ENCODE assay signal across 15 mouse cellular contexts in the genomic region with DNA sequence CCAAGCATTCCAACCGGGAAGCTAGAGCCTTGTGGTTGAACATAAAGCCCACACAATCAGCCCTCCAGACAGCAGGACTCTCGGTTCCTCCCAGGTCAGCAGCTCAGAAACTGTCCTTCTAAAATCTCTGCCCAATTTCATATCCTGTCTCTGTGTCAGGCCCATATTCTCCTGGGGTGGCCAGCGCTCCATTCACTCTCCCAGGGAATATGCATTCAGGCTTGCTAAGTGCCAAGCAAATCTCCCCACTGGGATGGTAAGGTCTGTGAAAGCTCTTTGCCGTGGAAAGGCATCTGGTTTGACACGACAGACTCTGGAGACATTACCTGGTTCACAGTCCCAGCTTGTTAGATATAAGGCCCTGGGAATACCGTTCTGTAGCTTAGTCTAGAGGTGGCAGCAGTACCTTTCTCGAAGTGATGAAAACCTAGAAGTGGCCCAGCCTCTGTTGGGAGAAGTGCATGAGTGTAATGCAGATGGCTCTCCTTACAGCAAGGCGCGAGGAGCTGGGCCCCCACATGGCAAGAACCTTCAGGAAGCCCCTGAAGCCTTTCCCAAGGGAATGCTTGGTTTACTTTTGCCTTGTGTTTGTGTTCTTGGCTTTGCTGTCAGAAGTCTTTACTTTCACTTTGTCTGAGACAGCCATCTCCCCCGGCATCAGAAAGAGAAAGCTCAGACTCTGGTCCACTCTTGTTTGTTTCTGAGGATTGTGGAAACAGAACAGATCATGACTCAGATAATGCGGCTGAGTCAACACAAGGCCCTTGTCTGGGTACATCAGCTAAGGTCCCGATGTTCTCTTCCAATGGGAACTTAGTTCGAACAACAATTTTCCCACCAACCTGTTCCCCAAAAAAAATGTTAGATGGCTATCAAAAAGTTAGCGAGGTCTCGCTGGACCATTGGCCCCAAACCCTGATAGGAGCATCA. TPM values are rescaled to one million over a fixed set of nuclear protein-coding genes. Genes with fewer than 3 reads are reported as not detected.
A peak's percentile ranks its signal among the peaks of the same experiment; 100 is the strongest.
DNase-seq lines count a peak whose midpoint lies in the region; ATAC-seq lines count a peak whose summit lies in the region.
"Had no signal": no experiment of that assay in that cellular context is flagged by ENCODE, and none has a peak within 500 bp of the region (broad histone marks: within the 10 kb centered on the region; RNA-seq: fewer than 3 reads in every experiment).

No protein-coding gene starts in this region.

- no peaks in the 10 kb centered on the region for H3K9me3 ChIP-seq in liver, embryonic 15.5 days (replicated peaks)
- H3K9me3 ChIP-seq in liver, embryonic 12.5 days (replicated peaks) = no peaks in the 10 kb centered on the region
- H3K9me3 ChIP-seq in stomach, embryonic 16.5 days (replicated peaks; ENCODE audit: control insufficient read depth, low read length) = no peaks in the 10 kb centered on the region
- H3K9me3 ChIP-seq in hindbrain, embryonic 11.5 days (ENCODE audit: control insufficient read depth, low read length) = no peaks in the 10 kb centered on the region
- no peaks in the 10 kb centered on the region for H3K9me3 ChIP-seq in hindbrain, embryonic 14.5 days (ENCODE audit: control insufficient read depth, low read length)
- H3K9me3 ChIP-seq: heart, embryonic 15.5 days; midbrain, embryonic 15.5 days had no signal

- no peak overlapping the region for H3K4me3 ChIP-seq in liver, embryonic 15.5 days (replicated peaks)
- no peak overlapping the region for H3K4me3 ChIP-seq in liver, embryonic 12.5 days
- no peak overlapping the region for H3K4me3 ChIP-seq in stomach, embryonic 16.5 days (replicated peaks; ENCODE audit: low read length)
- H3K4me3 ChIP-seq in hindbrain, embryonic 11.5 days (ENCODE audit: low read depth, low read length) = no peak overlapping the region
- H3K4me3 ChIP-seq in hindbrain, embryonic 14.5 days (replicated peaks; ENCODE audit: low read length) = no peak overlapping the region
- H3K4me3 ChIP-seq: heart, embryonic 15.5 days; midbrain, embryonic 15.5 days had no signal

- H3K36me3 ChIP-seq in liver, embryonic 15.5 days (replicated peaks) = no peaks in the 10 kb centered on the region
- no peaks in the 10 kb centered on the region for H3K36me3 ChIP-seq in liver, embryonic 12.5 days
- H3K36me3 ChIP-seq in stomach, embryonic 16.5 days (ENCODE audit: control insufficient read depth, insufficient read depth, low read length) = no peaks in the 10 kb centered on the region
- no peaks in the 10 kb centered on the region for H3K36me3 ChIP-seq in hindbrain, embryonic 11.5 days (ENCODE audit: control insufficient read depth, insufficient read depth, low read length)
- H3K36me3 ChIP-seq in hindbrain, embryonic 14.5 days (replicated peaks; ENCODE audit: control insufficient read depth, insufficient read depth) = no peaks in the 10 kb centered on the region
- H3K36me3 ChIP-seq: heart, embryonic 15.5 days; midbrain, embryonic 15.5 days had no signal

- H3K9ac ChIP-seq in liver, embryonic 15.5 days = no peak overlapping the region
- no peak overlapping the region for H3K9ac ChIP-seq in liver, embryonic 12.5 days
- H3K9ac ChIP-seq in stomach, embryonic 16.5 days (ENCODE audit: low read length) = 0 out of 2 replicates have a peak overlapping the region, but pooled peaks have one; percentile 32
- no peak overlapping the region for H3K9ac ChIP-seq in hindbrain, embryonic 11.5 days (ENCODE audit: low read depth, low read length)
- H3K9ac ChIP-seq in hindbrain, embryonic 14.5 days = no peak overlapping the region
- H3K9ac ChIP-seq: heart, embryonic 15.5 days; liver, embryonic 14.5 days; midbrain, embryonic 15.5 days had no signal

- no peaks in the 10 kb centered on the region for H3K27me3 ChIP-seq in liver, embryonic 15.5 days
- H3K27me3 ChIP-seq in liver, embryonic 12.5 days (replicated peaks) = no peaks in the 10 kb centered on the region
- no peaks in the 10 kb centered on the region for H3K27me3 ChIP-seq in stomach, embryonic 16.5 days (ENCODE audit: control insufficient read depth, insufficient read depth, low read length)
- H3K27me3 ChIP-seq in hindbrain, embryonic 11.5 days (ENCODE audit: control insufficient read depth, insufficient read depth, low read length) = no peaks in the 10 kb centered on the region
- H3K27me3 ChIP-seq in hindbrain, embryonic 14.5 days (ENCODE audit: control insufficient read depth, insufficient read depth, low read length) = no peaks in the 10 kb centered on the region
- H3K27me3 ChIP-seq: heart, embryonic 15.5 days; midbrain, embryonic 15.5 days; Patski had no signal

- peak overlapping the region; percentile 4; the same call in 1 of the 2 replicates for H3K4me2 ChIP-seq in liver, embryonic 15.5 days
- no peak overlapping the region for H3K4me2 ChIP-seq in liver, embryonic 12.5 days
- no peak overlapping the region for H3K4me2 ChIP-seq in stomach, embryonic 16.5 days (ENCODE audit: low read depth, low read length)
- H3K4me2 ChIP-seq in hindbrain, embryonic 11.5 days (replicated peaks; ENCODE audit: low read depth, low read length) = no peak overlapping the region
- no peak overlapping the region for H3K4me2 ChIP-seq in hindbrain, embryonic 14.5 days (replicated peaks)
- H3K4me2 ChIP-seq: heart, embryonic 15.5 days; midbrain, embryonic 15.5 days had no signal

- peak overlapping the region; percentile 60 for H3K27ac ChIP-seq in liver, embryonic 15.5 days (replicated peaks)
- no peak overlapping the region for H3K27ac ChIP-seq in liver, embryonic 12.5 days
- peak overlapping the region; percentile 37; the same call in 1 of the 2 replicates for H3K27ac ChIP-seq in stomach, embryonic 16.5 days (ENCODE audit: low read length)
- no peak overlapping the region for H3K27ac ChIP-seq in hindbrain, embryonic 11.5 days (ENCODE audit: low read depth, low read length)
- H3K27ac ChIP-seq in hindbrain, embryonic 14.5 days = no peak overlapping the region
- H3K27ac ChIP-seq: heart, embryonic 15.5 days; liver, embryonic 14.5 days; midbrain, embryonic 15.5 days had no signal

- DNase-seq in cerebellum, adult 11-12 months = peak; percentile 45
- DNase-seq in cerebellum, postnatal 4 days (ENCODE audit: low spot score in 2 of 2) = no peak
- peak; percentile 44 to 58 for DNase-seq in cerebellum, postnatal 25 days
- DNase-seq in hindbrain, embryonic 11.5 days (ENCODE audit: low spot score) = no peak
- no peak for DNase-seq in hindbrain, embryonic 14.5 days (ENCODE audit: low spot score)
- DNase-seq: adrenal gland, postnatal 25 days; B cell, adult 2 months; layer of hippocampus, postnatal 36 days had no signal

- no peak for ATAC-seq in liver, embryonic 15.5 days (ENCODE audit: insufficient read depth)
- no peak for ATAC-seq in liver, embryonic 12.5 days
- ATAC-seq in stomach, embryonic 16.5 days (ENCODE audit: insufficient read depth, low FRiP score) = no peak
- ATAC-seq in hindbrain, embryonic 11.5 days (ENCODE audit: low FRiP score) = no peak
- no peak for ATAC-seq in hindbrain, embryonic 14.5 days (ENCODE audit: low FRiP score)
- ATAC-seq: midbrain, embryonic 15.5 days; Patski had no signal

- WGBS in liver, embryonic 15.5 days (ENCODE audit: insufficient replicate concordance) = 52% methylated on average over 15 of the region's 15 CpGs
- WGBS in liver, embryonic 12.5 days (ENCODE audit: insufficient replicate concordance) = 67% methylated on average over 15 of the region's 15 CpGs
- WGBS in stomach, embryonic 16.5 days = 75% methylated on average over 15 of the region's 15 CpGs
- 84% methylated on average over 15 of the region's 15 CpGs for WGBS in hindbrain, embryonic 11.5 days
- WGBS in hindbrain, embryonic 14.5 days = 86% methylated on average over 15 of the region's 15 CpGs

- peaks cover 7% of the 10 kb centered on the region for H3K4me1 ChIP-seq in liver, embryonic 15.5 days (replicated peaks)
- 0 out of 2 replicates have a peak, but pooled peaks cover 5% of the 10 kb centered on the region for H3K4me1 ChIP-seq in liver, embryonic 12.5 days
- peaks cover 16% of the 10 kb centered on the region for H3K4me1 ChIP-seq in stomach, embryonic 16.5 days (ENCODE audit: control insufficient read depth, insufficient read depth, low read length)
- no peaks in the 10 kb centered on the region for H3K4me1 ChIP-seq in hindbrain, embryonic 11.5 days (replicated peaks; ENCODE audit: control insufficient read depth, insufficient read depth, low read length)
- H3K4me1 ChIP-seq in hindbrain, embryonic 14.5 days (replicated peaks; ENCODE audit: control insufficient read depth, insufficient read depth, low read length) = no peaks in the 10 kb centered on the region
- H3K4me1 ChIP-seq: midbrain, embryonic 15.5 days had no signal

RNA-seq across cellular contexts. Expression of a gene that starts 36.8 kb away (rescaled TPM):
- 427 and 441 TPM in 2 replicates for polyA plus RNA-seq in liver, embryonic 15.5 days (2015; fragmentation: Nextera tagmentation; extraction: Ambion mirVana)
- polyA plus RNA-seq in liver, embryonic 12.5 days (2016; fragmentation: Nextera tagmentation; extraction: Ambion mirVana) = 596 and 604 TPM in 2 replicates
- polyA plus RNA-seq in stomach, embryonic 16.5 days (2015; fragmentation: Nextera tagmentation; extraction: Ambion mirVana) = 60.8 and 69.5 TPM in 2 replicates
- polyA plus RNA-seq in hindbrain, embryonic 11.5 days (2014; fragmentation: Nextera tagmentation; extraction: Ambion mirVana) = 52.3 and 53.6 TPM in 2 replicates
- polyA plus RNA-seq in hindbrain, embryonic 14.5 days (2014; fragmentation: Nextera tagmentation; extraction: Ambion mirVana) = 56.6 and 61.4 TPM in 2 replicates

Comparison
In these comparisons a context has a peak if more than half of its experiments do, and no peak if none do; other contexts are left out.
1. DNase-seq: peak in cerebellum, adult 11-12 months (single experiment) and cerebellum, postnatal 25 days (2 of 2); none in cerebellum, postnatal 4 days (0 of 2), hindbrain, embryonic 11.5 days (single experiment) and hindbrain, embryonic 14.5 days (single experiment).
2. H3K27ac ChIP-seq: peak in liver, embryonic 15.5 days (single experiment) and stomach, embryonic 16.5 days (single experiment); none in liver, embryonic 12.5 days (single experiment), hindbrain, embryonic 11.5 days (single experiment) and hindbrain, embryonic 14.5 days (single experiment).